Mouse (Mus musculus) cerebral cortex, adult 2 months (tissue): Measurements from ENCODE around the gene Slc16a13.

Experiments
- WGBS: fragments of 180-500 bp; shearing (Covaris S2); methylation state at CpG from one replicate; pipeline ENCODE4 v1.1.7; 2018; 5-methylcytosine and 5-hydroxymethylcytosine counted together

The Slc16a13 gene

DNA sequence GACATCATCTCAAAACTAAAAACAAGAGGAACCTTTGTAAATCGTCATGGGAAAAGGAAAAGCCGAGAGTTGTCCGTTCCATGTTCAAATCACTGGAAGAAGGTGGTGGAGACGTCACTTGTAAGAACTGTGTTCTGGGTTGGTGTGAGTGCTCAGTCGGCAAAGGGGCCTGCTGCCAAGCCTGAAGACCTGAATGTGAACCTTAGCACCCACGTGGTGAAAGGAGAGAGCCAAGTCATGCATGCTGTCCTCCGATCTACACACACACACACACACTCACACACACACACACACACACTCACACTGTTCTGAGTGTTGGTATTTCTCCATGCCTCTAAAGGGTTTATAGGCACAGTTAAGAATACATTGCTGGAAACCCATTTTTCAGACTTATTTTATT is 49.7 kb downstream of the Slc16a13 start:
- 80% methylated on average over 7 of the region's 7 CpGs for WGBS

DNA sequence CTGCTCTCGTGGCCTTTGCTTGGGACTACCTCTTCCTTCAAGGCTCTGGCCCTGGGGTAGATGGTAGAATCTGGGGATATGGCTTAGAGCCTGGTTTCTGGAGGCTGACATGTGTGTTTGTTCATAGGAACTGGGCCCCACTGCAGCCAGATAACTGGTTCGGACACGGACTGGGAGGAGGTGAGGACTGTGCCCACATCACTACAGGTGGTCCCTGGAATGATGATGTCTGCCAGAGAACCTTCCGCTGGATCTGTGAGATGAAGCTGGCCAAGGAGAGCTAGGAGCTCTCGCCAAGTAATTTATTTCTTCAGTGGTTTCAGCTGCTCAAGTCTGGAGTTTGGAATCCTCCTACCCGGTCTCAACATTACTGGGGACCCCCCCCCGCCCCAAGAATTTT is 50.6 kb downstream of the Slc16a13 start:
- 79% methylated on average over 7 of the region's 7 CpGs for WGBS

DNA sequence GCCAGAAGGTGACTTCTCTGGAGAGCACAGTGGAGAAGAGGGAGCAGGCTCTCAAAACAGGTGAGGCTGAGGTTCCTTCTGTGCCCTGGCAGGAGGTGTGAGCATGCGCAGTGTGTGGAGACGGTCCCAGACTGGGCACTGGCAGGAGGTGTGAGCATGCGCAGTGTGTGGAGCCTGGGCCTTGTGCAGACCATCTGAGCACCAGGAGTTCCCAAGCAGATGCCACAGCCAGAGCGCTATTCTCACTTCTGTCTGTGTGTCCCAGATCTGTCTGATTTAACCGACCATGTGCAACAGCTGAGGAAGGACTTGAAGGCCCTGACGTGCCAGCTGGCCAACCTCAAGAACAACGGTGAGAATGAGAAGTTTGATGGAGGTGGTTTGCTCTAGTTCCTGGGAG is 51.4 kb downstream of the Slc16a13 start:
- 77% methylated on average over 7 of the region's 7 CpGs for WGBS

GRCm38 (mm10) chr11:70168136-70168535 is 52.7 kb downstream of the Slc16a13 start:
- WGBS = 72% methylated on average over 7 of the region's 7 CpGs
